Mouse (Mus musculus) liver, embryonic 15.5 days (tissue): ENCODE data around the gene Epm2a. TPM values are rescaled to one million over a fixed set of nuclear protein-coding genes. Genes with fewer than 3 reads are reported as not detected.
"Not testable (repeated sequence)": the region's sequence is repeated elsewhere in the genome, so short reads cannot be mapped to it uniquely, and the experiment has no call there.

Experiments used
- ATAC-seq: fragments of 200-750 bp; cut with Nextera tagmentation; 2 replicates; pipeline ENCODE4 v1.8.0; 2017; ENCODE audit warnings: moderate number of reproducible peaks, mild to moderate bottlenecking, moderate library complexity; ENCODE audit not compliant: insufficient read depth
- H3K27ac ChIP-seq: fragments of 300-500 bp; sonication (generic); replicated peaks from 2 replicates; pipeline ENCODE4 v1.5.1; 2015; ENCODE audit warnings: mild to moderate bottlenecking, inconsistent platforms
- H3K27me3 ChIP-seq: fragments of 300-500 bp; sonication (generic); 2 replicates; pipeline ENCODE4 v1.6.1; 2015; ENCODE audit warnings: mild to moderate bottlenecking, inconsistent platforms
- H3K36me3 ChIP-seq: fragments of 300-500 bp; sonication (generic); replicated peaks from 2 replicates; pipeline ENCODE4 v1.6.1; 2015; ENCODE audit warnings: moderate library complexity, mild to moderate bottlenecking, inconsistent platforms
- H3K4me1 ChIP-seq: fragments of 300-500 bp; sonication (generic); replicated peaks from 2 replicates; pipeline ENCODE4 v1.6.1; 2015; ENCODE audit warnings: inconsistent platforms
- H3K4me2 ChIP-seq: fragments of 300-500 bp; sonication (generic); 2 replicates; pipeline ENCODE4 v1.6.1; 2015; ENCODE audit warnings: moderate library complexity, mild to moderate bottlenecking, inconsistent platforms
- H3K4me3 ChIP-seq: fragments of 300-500 bp; sonication (generic); replicated peaks from 2 replicates; pipeline ENCODE4 v1.5.1; 2015; ENCODE audit warnings: mild to moderate bottlenecking, inconsistent platforms
- H3K9ac ChIP-seq: fragments of 300-500 bp; sonication (generic); 2 replicates; pipeline ENCODE4 v1.6.1; 2015; ENCODE audit warnings: moderate library complexity, mild to moderate bottlenecking, inconsistent platforms
- H3K9me3 ChIP-seq: fragments of 300-500 bp; sonication (generic); replicated peaks from 2 replicates; pipeline ENCODE4 v1.6.1; 2016; ENCODE audit warnings: inconsistent platforms
- WGBS: fragments of 180-500 bp; shearing (Covaris S2); methylation state at CpG from one replicate; pipeline ENCODE4 v1.1.7; 2015; ENCODE audit warnings: mixed read lengths; ENCODE audit not compliant: insufficient replicate concordance; 5-methylcytosine and 5-hydroxymethylcytosine counted together
- polyA plus RNA-seq: library from polyadenylated mRNA; unstranded; fragments of >200 nt; fragmentation: Nextera tagmentation; extraction: Ambion mirVana; gene quantifications from 2 replicates; pipeline ENCODE4 v1.2.1, GENCODE M21; 2015

Epm2a gene
- polyA plus RNA-seq, 1 experiment from 2014 or later: 0.02 TPM

GRCm38 (mm10) chr10:11326526-11326925, 16.7 kb upstream of the Epm2a start:
- ATAC-seq: no peak
- 79% methylated on average over 3 of the region's 3 CpGs for WGBS
- Histone ChIP-seq H3K4me3 (no peak overlapping the region), H3K4me1 (peaks cover 33% of the 10 kb centered on the region), H3K4me2 (no peak overlapping the region), H3K27ac (no peak overlapping the region), H3K27me3 (no peaks in the 10 kb centered on the region), H3K9me3 (no peaks in the 10 kb centered on the region), H3K9ac (no peak overlapping the region), H3K36me3 (no peaks in the 10 kb centered on the region)

- Histone ChIP-seq H3K36me3 (no peaks in the 10 kb centered on the region), H3K27ac (no peak overlapping the region), H3K4me1 (peaks cover 18% of the 10 kb centered on the region), H3K9ac (no peak overlapping the region), H3K4me3 (no peak overlapping the region), H3K27me3 (peaks cover 8% of the 10 kb centered on the region; the same call in 1 of the 2 replicates), H3K4me2 (peak overlapping the region; percentile 11; the same call in 1 of the 2 replicates), H3K9me3 (no peaks in the 10 kb centered on the region)
- no peak for ATAC-seq
- WGBS: 59% methylated on average over 18 of the region's 18 CpGs
Observed at GRCm38 (mm10) chr10:11344536-11345468, 1.6 kb downstream of the Epm2a start.

- not testable (repeated sequence) for ATAC-seq, H3K4me3 ChIP-seq, H3K27me3 ChIP-seq, H3K27ac ChIP-seq, H3K4me1 ChIP-seq, H3K9ac ChIP-seq, H3K36me3 ChIP-seq, H3K9me3 ChIP-seq, H3K4me2 ChIP-seq
- WGBS: 30% methylated on average over 3 of the region's 3 CpGs
Observed at GRCm38 (mm10) chr10:11350243-11350974, 7.2 kb downstream of the Epm2a start.

- H3K27me3 ChIP-seq: no peaks in the 10 kb centered on the region
- no peaks in the 10 kb centered on the region for H3K36me3 ChIP-seq
- H3K9ac ChIP-seq: no peak overlapping the region
- H3K4me1 ChIP-seq: 0 out of 2 replicates have a peak, but pooled peaks cover 5% of the 10 kb centered on the region
- H3K27ac ChIP-seq: no peak overlapping the region
- no peak overlapping the region for H3K4me2 ChIP-seq
- no peak for ATAC-seq
- WGBS: 55% methylated on average over 8 of the region's 8 CpGs
- no peak overlapping the region for H3K4me3 ChIP-seq
- H3K9me3 ChIP-seq: no peaks in the 10 kb centered on the region
Observed at GRCm38 (mm10) chr10:11354609-11355008, 11.4 kb downstream of the Epm2a start.

- Histone ChIP-seq H3K4me2 (no peak overlapping the region), H3K9ac (no peak overlapping the region), H3K27me3 (no peaks in the 10 kb centered on the region), H3K4me3 (no peak overlapping the region), H3K27ac (no peak overlapping the region), H3K4me1 (no peaks in the 10 kb centered on the region), H3K9me3 (no peaks in the 10 kb centered on the region), H3K36me3 (no peaks in the 10 kb centered on the region)
- WGBS: 52% methylated on average over 5 of the region's 5 CpGs
- no peak for ATAC-seq
Observed at GRCm38 (mm10) chr10:11361985-11362692, 18.9 kb downstream of the Epm2a start.

GRCm38 (mm10) chr10:11362896-11363487, 19.8 kb downstream of the Epm2a start:
- Histone ChIP-seq H3K36me3 (no peaks in the 10 kb centered on the region), H3K27ac (no peak overlapping the region), H3K9ac (no peak overlapping the region), H3K4me3 (no peak overlapping the region), H3K27me3 (no peaks in the 10 kb centered on the region), H3K9me3 (no peaks in the 10 kb centered on the region), H3K4me1 (no peaks in the 10 kb centered on the region), H3K4me2 (no peak overlapping the region)
- WGBS: 68% methylated on average over 12 of the region's 12 CpGs
- no peak for ATAC-seq

- Histone ChIP-seq H3K36me3 (no peaks in the 10 kb centered on the region), H3K4me1 (no peaks in the 10 kb centered on the region), H3K27ac (no peak overlapping the region), H3K9me3 (no peaks in the 10 kb centered on the region), H3K27me3 (no peaks in the 10 kb centered on the region), H3K4me2 (no peak overlapping the region), H3K4me3 (no peak overlapping the region), H3K9ac (no peak overlapping the region)
- WGBS: 59% methylated on average over 2 of the region's 2 CpGs
- ATAC-seq: no peak
Observed at GRCm38 (mm10) chr10:11381302-11381701, 38.1 kb downstream of the Epm2a start.

GRCm38 (mm10) chr10:11410926-11411325, 67.7 kb downstream of the Epm2a start:
- no peaks in the 10 kb centered on the region for H3K36me3 ChIP-seq
- H3K9me3 ChIP-seq: no peaks in the 10 kb centered on the region
- no peak for ATAC-seq
- H3K4me3 ChIP-seq: no peak overlapping the region
- no peaks in the 10 kb centered on the region for H3K27me3 ChIP-seq
- no peak overlapping the region for H3K27ac ChIP-seq
- WGBS: 70% methylated on average over 5 of the region's 5 CpGs
- H3K4me2 ChIP-seq: no peak overlapping the region
- no peaks in the 10 kb centered on the region for H3K4me1 ChIP-seq
- no peak overlapping the region for H3K9ac ChIP-seq

GRCm38 (mm10) chr10:11420071-11420470, 76.9 kb downstream of the Epm2a start:
- H3K9ac ChIP-seq: no peak overlapping the region
- H3K36me3 ChIP-seq: no peaks in the 10 kb centered on the region
- no peaks in the 10 kb centered on the region for H3K27me3 ChIP-seq
- H3K9me3 ChIP-seq: no peaks in the 10 kb centered on the region
- H3K4me3 ChIP-seq: no peak overlapping the region
- ATAC-seq: no peak
- no peaks in the 10 kb centered on the region for H3K4me1 ChIP-seq
- H3K4me2 ChIP-seq: no peak overlapping the region
- H3K27ac ChIP-seq: no peak overlapping the region
- WGBS: 66% methylated on average over 3 of the region's 3 CpGs

- H3K4me3 ChIP-seq: no peak overlapping the region
- no peak overlapping the region for H3K4me2 ChIP-seq
- no peaks in the 10 kb centered on the region for H3K4me1 ChIP-seq
- no peak overlapping the region for H3K9ac ChIP-seq
- ATAC-seq: no peak
- H3K27ac ChIP-seq: no peak overlapping the region
- no peaks in the 10 kb centered on the region for H3K27me3 ChIP-seq
- no peaks in the 10 kb centered on the region for H3K36me3 ChIP-seq
- H3K9me3 ChIP-seq: no peaks in the 10 kb centered on the region
- WGBS: 70% methylated on average over 12 of the region's 12 CpGs
Observed at GRCm38 (mm10) chr10:11429059-11429812, 86.0 kb downstream of the Epm2a start.
